Mouse (Mus musculus): ENCODE measurements at regions not wholly inside any gene's neighbourhood (a gene's known extent, or its start where the extent isn't known, plus 50 kb on each side); places are given as distances from the start of the nearest gene placed in this dataset.
A peak's percentile ranks its signal among the peaks of the same experiment; 100 is the strongest.

GRCm38 (mm10) chr7:68858471-68859210 lies 109.6 kb upstream of the Arrdc4 start:
- DNase-seq (ENCODE audit: low spot score in 2 of 2): no peak

GRCm38 (mm10) chr7:68851981-68852575 lies 103.0 kb upstream of the Arrdc4 start:
- DNase-seq (ENCODE audit: low spot score in 2 of 2): no peak

GRCm38 (mm10) chr7:68844606-68845005 lies 95.6 kb upstream of the Arrdc4 start:
- no peak for DNase-seq (ENCODE audit: low spot score in 2 of 2)

GRCm38 (mm10) chr7:68843374-68843773 lies 94.3 kb upstream of the Arrdc4 start:
- no peak for DNase-seq (ENCODE audit: low spot score in 2 of 2)

- no peak for DNase-seq (ENCODE audit: low spot score in 2 of 2)
Measured at GRCm38 (mm10) chr7:68833977-68834791, 85.1 kb upstream of the Arrdc4 start.

- no peak for DNase-seq (ENCODE audit: low spot score in 2 of 2)
Measured at GRCm38 (mm10) chr7:68833517-68833916, 84.5 kb upstream of the Arrdc4 start.

- DNase-seq (ENCODE audit: low spot score in 2 of 2): peak; percentile 49 to 62
Measured at GRCm38 (mm10) chr7:68829861-68830260, 80.8 kb upstream of the Arrdc4 start.

- DNase-seq (ENCODE audit: low spot score in 2 of 2): no peak
Measured at GRCm38 (mm10) chr7:68824399-68824798, 75.4 kb upstream of the Arrdc4 start.

GRCm38 (mm10) chr7:68823646-68824045 lies 74.6 kb upstream of the Arrdc4 start:
- no peak for DNase-seq (ENCODE audit: low spot score in 2 of 2)

GRCm38 (mm10) chr7:68823189-68823588 lies 74.1 kb upstream of the Arrdc4 start:
- peak; percentile 10 to 16 for DNase-seq (ENCODE audit: low spot score in 2 of 2)

GRCm38 (mm10) chr7:68814823-68815666 lies 66.0 kb upstream of the Arrdc4 start:
- no peak for DNase-seq (ENCODE audit: low spot score in 2 of 2)

- DNase-seq (ENCODE audit: low spot score in 2 of 2): no peak
Measured at GRCm38 (mm10) chr7:68809782-68810181, 60.7 kb upstream of the Arrdc4 start.
